Mouse (Mus musculus) G1E (cell line): ENCODE measurements at regions not wholly inside any gene's neighbourhood (a gene's known extent, or its start where the extent isn't known, plus 50 kb on each side); places are given as distances from the start of the nearest gene placed in this dataset.

Experiments used
- CTCF ChIP-seq: IDR thresholded peaks from 2 replicates; pipeline ENCODE4 v1.5.1; 2012; ENCODE audit warnings: low read depth, low read length, inconsistent platforms, mixed read lengths
- GATA1 ChIP-seq: IDR thresholded peaks from 2 replicates; pipeline ENCODE4 v1.6.1; 2012; ENCODE audit warnings: borderline replicate concordance, low read length, inconsistent platforms, mixed read lengths

DNA sequence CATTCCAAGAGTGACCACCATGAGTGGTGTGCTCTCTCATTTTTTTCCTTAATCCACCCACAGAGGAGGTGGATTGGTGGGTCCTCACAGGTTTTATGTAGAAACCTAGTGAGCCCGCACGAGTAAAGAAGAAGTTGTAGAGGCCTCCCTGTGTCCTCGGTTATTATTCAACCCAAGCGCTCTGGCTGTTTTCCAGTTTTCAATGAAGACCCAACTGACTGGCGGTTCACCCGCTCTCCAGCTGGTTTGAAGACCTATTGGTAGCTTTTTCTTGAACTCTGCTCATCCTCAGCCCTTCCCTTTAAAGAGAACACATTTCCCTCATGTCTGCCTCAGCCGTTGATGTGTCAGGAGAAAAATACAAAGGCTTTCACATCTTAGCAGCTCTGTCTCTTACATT lies 196.7 kb upstream of the Pou3f3 start:
- TF ChIP-seq CTCF (no peak), GATA1 (no peak)
